Mouse (Mus musculus) lung, postnatal 14 days (tissue): ENCODE data around the gene Snx27.

ENCODE experiments used
- DNase-seq: peaks from one replicate; pipeline ENCODE4 v3.0.0; 2021

Gene Snx27

GRCm38 (mm10) chr3:94565127-94565526 lies 17.4 kb downstream of the Snx27 start:
- DNase-seq: no peak

GRCm38 (mm10) chr3:94564356-94565010 lies 18.0 kb downstream of the Snx27 start:
- no peak for DNase-seq

GRCm38 (mm10) chr3:94563163-94563562 lies 19.4 kb downstream of the Snx27 start:
- DNase-seq: no peak

- DNase-seq: no peak
Observed at GRCm38 (mm10) chr3:94559931-94560429, 22.5 kb downstream of the Snx27 start.

- DNase-seq: no peak
Observed at GRCm38 (mm10) chr3:94549041-94549440, 33.5 kb downstream of the Snx27 start.

- no peak for DNase-seq
Observed at GRCm38 (mm10) chr3:94537187-94537586, 45.3 kb downstream of the Snx27 start.

GRCm38 (mm10) chr3:94533968-94534367 lies 48.5 kb downstream of the Snx27 start:
- peak; percentile 48 for DNase-seq

- DNase-seq: no peak
Observed at GRCm38 (mm10) chr3:94526731-94527130, 55.8 kb downstream of the Snx27 start.

- DNase-seq: no peak
Observed at GRCm38 (mm10) chr3:94506664-94507063, 75.9 kb downstream of the Snx27 start.

- DNase-seq: peak; percentile 30
Observed at GRCm38 (mm10) chr3:94502243-94502642, 80.3 kb downstream of the Snx27 start.

GRCm38 (mm10) chr3:94497162-94497561 lies 85.4 kb downstream of the Snx27 start:
- DNase-seq: no peak

GRCm38 (mm10) chr3:94487581-94487980 lies 94.9 kb downstream of the Snx27 start:
- DNase-seq: no peak

- no peak for DNase-seq
Observed at GRCm38 (mm10) chr3:94485922-94486321, 96.6 kb downstream of the Snx27 start.

- DNase-seq: no peak
Observed at GRCm38 (mm10) chr3:94483790-94484439, 98.6 kb downstream of the Snx27 start.

GRCm38 (mm10) chr3:94482764-94483385 lies 99.6 kb downstream of the Snx27 start:
- DNase-seq: peak; percentile 32

GRCm38 (mm10) chr3:94481429-94481828 lies 101.1 kb downstream of the Snx27 start:
- DNase-seq: no peak

- DNase-seq: no peak
Observed at GRCm38 (mm10) chr3:94480291-94480884, 102.1 kb downstream of the Snx27 start, which contains the start of gene Riiad1. Gene Riiad1, minus strand, starts transcription at chr3:94480341.

GRCm38 (mm10) chr3:94479564-94479963 lies 103.0 kb downstream of the Snx27 start:
- DNase-seq: no peak

GRCm38 (mm10) chr3:94478591-94479169 lies 103.8 kb downstream of the Snx27 start:
- DNase-seq: no peak

GRCm38 (mm10) chr3:94477981-94478422 lies 104.5 kb downstream of the Snx27 start, which contains the start of gene Celf3:
Gene Celf3, plus strand, starts transcription at chr3:94478295.
- no peak for DNase-seq

- DNase-seq: no peak
Observed at GRCm38 (mm10) chr3:94477444-94477843, 105.1 kb downstream of the Snx27 start.

- no peak for DNase-seq
Observed at GRCm38 (mm10) chr3:94476301-94477035, 106.0 kb downstream of the Snx27 start.
